Mouse (Mus musculus) CH12.LX (cell line): ENCODE results near the gene Syt2. TPM values are rescaled to one million over a fixed set of nuclear protein-coding genes. Genes with fewer than 3 reads are reported as not detected.

Experiments
- DNase-seq: peaks from one replicate; pipeline ENCODE4 v3.0.0-alpha.2; 2013; ENCODE audit errors: extremely low read depth
- H3K27ac ChIP-seq: 2 replicates; pipeline ENCODE4 v1.5.1; 2012; ENCODE audit warnings: low read depth, mild to moderate bottlenecking, control low read depth, moderate library complexity; ENCODE audit not compliant: insufficient read depth
- H3K27me3 ChIP-seq: replicated peaks from 2 replicates; pipeline ENCODE3; 2012; ENCODE audit warnings: inconsistent platforms
- H3K36me3 ChIP-seq, 2 experiments: replicated peaks in 1 of 2; 2 replicates each; pipeline versions ENCODE3 to v1.6.1; 2012; ENCODE audit warnings: inconsistent platforms in 1 of 2, low read length in 1 of 2, mild to moderate bottlenecking in 1 of 2, mixed read lengths in 1 of 2, moderate library complexity in 1 of 2; ENCODE audit not compliant: control insufficient read depth in 1 of 2, insufficient read depth in 1 of 2
- H3K4me1 ChIP-seq, 2 experiments: 2 replicates each; pipeline ENCODE4 v1.6.1; 2012; ENCODE audit warnings: inconsistent platforms in 1 of 2, moderate library complexity in 1 of 2; ENCODE audit not compliant: insufficient read depth in 2 of 2, control insufficient read depth in 1 of 2
- H3K4me2 ChIP-seq: 2 replicates; pipeline ENCODE4 v1.6.1; 2012; ENCODE audit warnings: low read depth, mild to moderate bottlenecking, control low read depth; ENCODE audit not compliant: poor library complexity, insufficient read depth, severe bottlenecking
- H3K4me3 ChIP-seq, 3 experiments: fragments of 150-350 bp in 1 of 3; sonication (generic) in 1 of 3; replicated peaks in 1 of 3; 2 replicates each; pipeline versions ENCODE3 to v1.5.1; 2011 to 2012; ENCODE audit warnings: low read depth in 2 of 3, low read length in 2 of 3, mild to moderate bottlenecking in 2 of 3, moderate library complexity in 2 of 3, control low read depth in 1 of 3, improper control_type of control experiment in 1 of 3, inconsistent platforms in 1 of 3, mixed read lengths in 1 of 3; ENCODE audit not compliant: poor library complexity in 1 of 3
- H3K79me2 ChIP-seq: replicated peaks from 2 replicates; pipeline ENCODE4 v1.6.1; 2012; ENCODE audit warnings: mild to moderate bottlenecking, moderate library complexity; ENCODE audit not compliant: control insufficient read depth, poor library complexity, insufficient read depth, severe bottlenecking; ENCODE audit errors: extremely low read depth
- H3K9ac ChIP-seq: 2 replicates; pipeline ENCODE4 v1.6.1; 2012; ENCODE audit warnings: low read depth, mild to moderate bottlenecking, control low read depth, moderate library complexity; ENCODE audit not compliant: insufficient read depth
- H3K9me3 ChIP-seq: replicated peaks from 2 replicates; pipeline ENCODE3; 2012; ENCODE audit warnings: low read length, inconsistent platforms, mixed read lengths
- BHLHE40 ChIP-seq: IDR thresholded peaks from 2 replicates; pipeline ENCODE4 v1.6.1; 2011; ENCODE audit warnings: mild to moderate bottlenecking, low read depth, low read length, improper control_type of control experiment
- CHD2 ChIP-seq: IDR thresholded peaks from 2 replicates; pipeline ENCODE4 v1.6.1; 2011; ENCODE audit warnings: low read length, improper control_type of control experiment
- E2F4 ChIP-seq: IDR thresholded peaks from 2 replicates; pipeline ENCODE4 v1.6.1; 2011; ENCODE audit warnings: low read depth, low read length, improper control_type of control experiment; ENCODE audit not compliant: insufficient replicate concordance
- ETS1 ChIP-seq: conservative IDR thresholded peaks from 2 replicates; pipeline ENCODE4 v1.6.1; 2012; ENCODE audit warnings: low read depth, mild to moderate bottlenecking, inconsistent platforms, low read length, improper control_type of control experiment, moderate library complexity
- GABPA ChIP-seq: IDR thresholded peaks from 2 replicates; pipeline ENCODE4 v1.6.1; 2012; ENCODE audit warnings: low read depth, low read length, improper control_type of control experiment, inconsistent platforms; ENCODE audit not compliant: insufficient replicate concordance
- HCFC1 ChIP-seq: IDR thresholded peaks from 2 replicates; pipeline ENCODE4 v1.6.1; 2012; ENCODE audit warnings: low read depth, mild to moderate bottlenecking, inconsistent platforms, low read length, improper control_type of control experiment
- JUN ChIP-seq: IDR thresholded peaks from 2 replicates; pipeline ENCODE4 v1.6.1; 2011; ENCODE audit warnings: low read depth, mild to moderate bottlenecking, low read length, improper control_type of control experiment, moderate library complexity; ENCODE audit not compliant: insufficient read depth
- JUND ChIP-seq: conservative IDR thresholded peaks from 2 replicates; pipeline ENCODE4 v1.6.1; 2011; ENCODE audit warnings: low read depth, low read length, improper control_type of control experiment
- KAT2A ChIP-seq: IDR thresholded peaks from 2 replicates; pipeline ENCODE4 v1.6.1; 2012; ENCODE audit warnings: low read length, improper control_type of control experiment, inconsistent platforms; ENCODE audit not compliant: insufficient replicate concordance
- MAFK ChIP-seq: IDR thresholded peaks from 2 replicates; pipeline ENCODE4 v1.6.1; 2011; ENCODE audit warnings: low read length, improper control_type of control experiment; ENCODE audit not compliant: insufficient replicate concordance
- MEF2A ChIP-seq: IDR thresholded peaks from 2 replicates; pipeline ENCODE4 v1.6.1; 2014; ENCODE audit warnings: low read depth, mild to moderate bottlenecking, inconsistent platforms, low read length, improper control_type of control experiment, borderline replicate concordance
- NRF1 ChIP-seq: IDR thresholded peaks from 2 replicates; pipeline ENCODE4 v1.6.1; 2014; ENCODE audit warnings: low read depth, mild to moderate bottlenecking, inconsistent platforms, low read length, improper control_type of control experiment, moderate library complexity
- POLR2A ChIP-seq: IDR thresholded peaks from 2 replicates; pipeline ENCODE4 v1.6.1; 2011; ENCODE audit warnings: low read depth, mild to moderate bottlenecking, improper control_type of control experiment, low read length
- POLR2AphosphoS2 ChIP-seq: IDR thresholded peaks from 2 replicates; pipeline ENCODE4 v1.6.1; 2011; ENCODE audit warnings: low read depth, low read length, improper control_type of control experiment
- RAD21 ChIP-seq: IDR thresholded peaks from 2 replicates; pipeline ENCODE4 v1.6.1; 2011; ENCODE audit warnings: low read depth, mild to moderate bottlenecking, low read length, improper control_type of control experiment, moderate library complexity
- SIN3A ChIP-seq: IDR thresholded peaks from 2 replicates; pipeline ENCODE4 v1.6.1; 2012; ENCODE audit warnings: low read length, improper control_type of control experiment, inconsistent platforms
- SMC3 ChIP-seq: IDR thresholded peaks from 2 replicates; pipeline ENCODE4 v1.6.1; 2011; ENCODE audit warnings: low read depth, low read length, improper control_type of control experiment
- UBTF ChIP-seq: IDR thresholded peaks from 2 replicates; pipeline ENCODE4 v1.6.1; 2012; ENCODE audit warnings: low read depth, mild to moderate bottlenecking, inconsistent platforms, low read length, improper control_type of control experiment, moderate library complexity
- USF2 ChIP-seq: conservative IDR thresholded peaks from 2 replicates; pipeline ENCODE4 v1.6.1; 2011; ENCODE audit warnings: low read depth, low read length, improper control_type of control experiment
- ZC3H11A ChIP-seq: IDR thresholded peaks from 2 replicates; pipeline ENCODE4 v1.6.1; 2012; ENCODE audit warnings: low read depth, mild to moderate bottlenecking, inconsistent platforms, low read length, improper control_type of control experiment
- ZMIZ1 ChIP-seq: IDR thresholded peaks from 2 replicates; pipeline ENCODE4 v1.6.1; 2012; ENCODE audit warnings: low read depth, mild to moderate bottlenecking, inconsistent platforms, low read length, improper control_type of control experiment
- dilution Hi-C: fragments of 300-500 bp; cut with MboI; formaldehyde crosslinking; loops from 2 replicates; pipeline ENCODE4 v1.14.3; 2020; ENCODE audit warnings: low sequenced_read_pairs; ENCODE audit not compliant: extremely low pct_unique_long_range_greater_than_20kb, extremely low pct_ligation_motif_present
- in situ Hi-C: fragments of 300-500 bp; cut with MboI; formaldehyde crosslinking; loops from 3 replicates; pipeline ENCODE4 v1.14.3; 2019; ENCODE audit warnings: low sequenced_read_pairs, low pct_ligation_motif_present, low pct_unique_long_range_greater_than_20kb, mixed read lengths
- polyA plus RNA-seq: library from polyadenylated mRNA; unstranded; fragments of >175 nt; gene quantifications from 2 replicates; pipeline ENCODE4 v1.2.1, GENCODE M21; 2012; ENCODE audit warnings: low read depth; ENCODE audit not compliant: insufficient read length
- total RNA-seq, 2 experiments: library from RNA; depleted of rRNA; stranded (reverse); fragments of 300-350 nt in 1 of 2; fragments of >200 nt in 1 of 2; gene quantifications; 2 replicates each; pipeline ENCODE4 v1.2.3; 2012 to 2014

The Syt2 gene
- total and polyA plus RNA-seq, 3 experiments: not detected

DNA sequence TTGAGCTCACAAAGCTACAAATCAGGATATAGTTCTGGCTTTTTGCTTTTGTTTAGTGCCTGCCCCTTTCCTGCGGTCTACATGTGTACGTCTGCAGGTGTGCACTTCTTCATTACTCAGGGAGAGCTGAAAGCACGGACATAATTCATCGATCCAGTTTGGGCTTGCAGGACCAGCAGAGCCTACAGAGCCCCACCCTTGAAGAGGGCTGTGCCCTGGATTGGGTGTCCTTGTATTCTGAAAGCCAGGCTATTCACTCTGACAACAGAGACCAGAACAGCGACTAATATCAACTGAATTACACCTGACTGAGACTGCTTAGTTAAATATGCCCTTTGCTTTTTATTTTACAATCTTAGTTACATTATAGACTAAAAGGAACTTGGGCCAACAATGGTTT is 87.2 kb downstream of the Syt2 start:
- Histone ChIP-seq H3K27me3 (peaks cover 85% of the 10 kb centered on the region), H3K9me3 (peaks cover 19% of the 10 kb centered on the region), H3K36me3 (no peaks in the 10 kb centered on the region), H3K4me1 (0 out of 4 replicates have a peak, but pooled peaks cover 0 to 4% of the 10 kb centered on the region in 2 experiments), H3K4me3 (no peak overlapping the region), H3K27ac (no peak overlapping the region), H3K9ac (no peak overlapping the region), H3K79me2 (no peaks in the 10 kb centered on the region), H3K4me2 (no peak overlapping the region)
- TF ChIP-seq HCFC1 (no peak), NRF1 (no peak), JUND (no peak), BHLHE40 (no peak), POLR2AphosphoS2 (no peak), MEF2A (no peak), ZC3H11A (no peak), USF2 (no peak), E2F4 (no peak), UBTF (no peak), RAD21 (no peak), KAT2A (no peak), POLR2A (no peak), CHD2 (no peak), ZMIZ1 (no peak), GABPA (no peak), ETS1 (no peak), SMC3 (no peak), SIN3A (no peak)
- in situ Hi-C loops: no loop called here
- DNase-seq: no peak
- dilution Hi-C loops: no loop called here

GRCm38 (mm10) chr1:134737463-134737862 is 91.0 kb downstream of the Syt2 start:
- Histone ChIP-seq H3K4me3 (no peak overlapping the region), H3K27ac (no peak overlapping the region), H3K4me2 (no peak overlapping the region), H3K9ac (no peak overlapping the region), H3K4me1 (0 out of 4 replicates have a peak, but pooled peaks cover 0 to 4% of the 10 kb centered on the region in 2 experiments), H3K36me3 (no peaks in the 10 kb centered on the region), H3K9me3 (peaks cover 11% of the 10 kb centered on the region), H3K27me3 (peaks cover 75% of the 10 kb centered on the region), H3K79me2 (no peaks in the 10 kb centered on the region)
- in situ Hi-C loops: no loop called here
- TF ChIP-seq USF2 (no peak), SMC3 (no peak), JUN (no peak), MAFK (no peak), E2F4 (no peak), HCFC1 (no peak), KAT2A (no peak), CHD2 (no peak), BHLHE40 (no peak)
- DNase-seq: no peak
- dilution Hi-C loops: no loop called here
